Mouse (Mus musculus) embryonic fibroblast, embryonic 13.5 days (primary cell): Measurements from ENCODE around the gene Itln1. TPM values are rescaled to one million over a fixed set of nuclear protein-coding genes. Genes with fewer than 3 reads are reported as not detected.

Experiments
- H3K27ac ChIP-seq: 2 replicates; pipeline ENCODE4 v1.5.1; 2012; ENCODE audit warnings: low read length, control low read depth, inconsistent platforms; ENCODE audit not compliant: insufficient read depth
- H3K4me1 ChIP-seq: 2 replicates; pipeline ENCODE4 v1.6.1; 2011; ENCODE audit warnings: low read length; ENCODE audit not compliant: control insufficient read depth, insufficient read depth
- H3K4me3 ChIP-seq: 2 replicates; pipeline ENCODE4 v1.5.1; 2011; ENCODE audit warnings: mild to moderate bottlenecking, control low read depth, low read length; ENCODE audit not compliant: insufficient read depth
- CTCF ChIP-seq: IDR thresholded peaks from 2 replicates; pipeline ENCODE4 v1.5.1; 2011; ENCODE audit warnings: mild to moderate bottlenecking, control low read depth, low read length, moderate library complexity, borderline replicate concordance; ENCODE audit not compliant: insufficient read depth
- POLR2A ChIP-seq: IDR thresholded peaks from 2 replicates; pipeline ENCODE4 v1.6.1; 2011; ENCODE audit warnings: low read depth, mild to moderate bottlenecking, control low read depth, low read length, moderate library complexity
- polyA plus RNA-seq: library from polyadenylated mRNA; stranded (reverse); fragments of >200 nt; gene quantifications from 2 replicates; pipeline ENCODE4 v1.2.4, GENCODE M21; 2011; ENCODE audit warnings: low read depth; ENCODE audit not compliant: missing spikeins, insufficient read length

Gene Itln1
- polyA plus RNA-seq, 1 experiment, result not detected

- H3K27ac ChIP-seq, result no peak within 1 kb of the TSS
- no peak within 1 kb of the TSS for H3K4me3 ChIP-seq
- TF ChIP-seq POLR2A (no peak), CTCF (no peak)
- H3K4me1 ChIP-seq, result no peaks in the 10 kb centered on the region
Observed at GRCm38 (mm10) chr1:171558898-171559297, 23.8 kb upstream of the Itln1 start, which contains the start of gene Cd244a. TSS of gene Cd244a (plus strand) at chr1:171559193.

- TF ChIP-seq CTCF (no peak), POLR2A (no peak)
- no peak overlapping the region for H3K27ac ChIP-seq
- H3K4me1 ChIP-seq, result no peaks in the 10 kb centered on the region
- no peak overlapping the region for H3K4me3 ChIP-seq
Observed at GRCm38 (mm10) chr1:171558407-171558806, 23.3 kb upstream of the Itln1 start.

GRCm38 (mm10) chr1:171556366-171556765 is 21.3 kb upstream of the Itln1 start:
- H3K4me1 ChIP-seq, result no peaks in the 10 kb centered on the region
- TF ChIP-seq CTCF (no peak), POLR2A (no peak)
- H3K4me3 ChIP-seq, result no peak overlapping the region
- no peak overlapping the region for H3K27ac ChIP-seq

- Histone ChIP-seq H3K4me3 (no peak overlapping the region), H3K4me1 (no peaks in the 10 kb centered on the region), H3K27ac (no peak overlapping the region)
- TF ChIP-seq POLR2A (no peak), CTCF (no peak)
Observed at GRCm38 (mm10) chr1:171553359-171554341, 18.6 kb upstream of the Itln1 start.

- H3K4me3 ChIP-seq, result no peak overlapping the region
- no peak for TF ChIP-seq CTCF
- TF ChIP-seq POLR2A, result no peak
- no peak overlapping the region for H3K27ac ChIP-seq
- H3K4me1 ChIP-seq, result no peaks in the 10 kb centered on the region
Observed at GRCm38 (mm10) chr1:171552230-171552629, 17.1 kb upstream of the Itln1 start.

GRCm38 (mm10) chr1:171551326-171551725 is 16.2 kb upstream of the Itln1 start:
- no peak for TF ChIP-seq POLR2A
- no peak for TF ChIP-seq CTCF
- H3K4me3 ChIP-seq, result no peak overlapping the region
- no peak overlapping the region for H3K27ac ChIP-seq
- H3K4me1 ChIP-seq, result no peaks in the 10 kb centered on the region

GRCm38 (mm10) chr1:171540694-171541093 is 5.6 kb upstream of the Itln1 start:
- no peak for TF ChIP-seq CTCF
- TF ChIP-seq POLR2A, result no peak
- no peak overlapping the region for H3K4me3 ChIP-seq
- no peaks in the 10 kb centered on the region for H3K4me1 ChIP-seq

GRCm38 (mm10) chr1:171534557-171534956 is 537 bp downstream of the Itln1 start:
- TF ChIP-seq CTCF (no peak), POLR2A (no peak)
- Histone ChIP-seq H3K27ac (no peak overlapping the region), H3K4me1 (no peaks in the 10 kb centered on the region), H3K4me3 (no peak overlapping the region)

More at GRCm38 (mm10) chr1:171540694-171541093, 5.6 kb upstream of the Itln1 start:
- H3K27ac ChIP-seq, result no peak overlapping the region

GRCm38 (mm10) chr1:171532830-171533229 is 2.3 kb downstream of the Itln1 start:
- H3K4me3 ChIP-seq, result no peak overlapping the region
- no peak overlapping the region for H3K27ac ChIP-seq
- no peaks in the 10 kb centered on the region for H3K4me1 ChIP-seq
- no peak for TF ChIP-seq POLR2A
- no peak for TF ChIP-seq CTCF

- no peaks in the 10 kb centered on the region for H3K4me1 ChIP-seq
- no peak overlapping the region for H3K4me3 ChIP-seq
- no peak overlapping the region for H3K27ac ChIP-seq
- no peak for TF ChIP-seq CTCF
- TF ChIP-seq POLR2A, result no peak
Observed at GRCm38 (mm10) chr1:171531367-171531766, 3.7 kb downstream of the Itln1 start.
